Mouse (Mus musculus) liver, adult 2 months (tissue): ENCODE data around the gene Acads.

Experiments
- CTCF ChIP-seq: fragments of 200-500 bp; IDR thresholded peaks from 2 replicates; pipeline ENCODE4 v1.5.1; 2011; ENCODE audit warnings: low read depth, low read length, control low read depth
- POLR2A ChIP-seq: fragments of 200-500 bp; IDR thresholded peaks from 2 replicates; pipeline ENCODE4 v1.6.1; 2011; ENCODE audit warnings: low read length, control low read depth; ENCODE audit not compliant: insufficient read depth; ENCODE audit errors: extremely low read depth

GRCm38 (mm10) chr5:115085675-115086074 is 33.5 kb downstream of the Acads start:
- no peak for TF ChIP-seq CTCF
- no peak for TF ChIP-seq POLR2A
